Mouse (Mus musculus): ENCODE results near the gene Neu2.

DNA sequence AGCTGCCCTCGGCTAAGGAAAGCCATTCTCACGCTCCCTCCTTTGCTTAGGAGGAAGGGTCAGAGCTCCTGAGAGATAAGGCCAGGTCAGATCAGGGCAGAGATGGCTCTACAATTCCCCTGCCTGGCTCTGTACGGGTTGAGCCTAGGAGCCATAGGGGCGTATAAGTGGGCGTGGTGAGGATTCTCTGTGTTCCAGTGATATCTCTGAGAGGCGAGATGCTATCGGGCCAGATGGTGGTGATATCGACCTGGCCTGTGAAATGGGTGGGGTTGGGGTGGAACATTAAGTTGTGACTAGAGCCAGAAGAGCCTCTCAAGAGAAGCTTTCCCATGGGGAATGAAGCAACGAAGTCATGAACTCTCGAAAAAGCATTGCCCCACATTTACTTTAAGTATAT, 121.9 kb downstream of the Neu2 start:
- TF ChIP-seq CTCF (IDR thresholded peaks at IDR 0.05; ENCODE audit: insufficient read depth, low read depth, low read length) (no peak), POLR2A (IDR thresholded peaks at IDR 0.05; ENCODE audit: insufficient read depth, low read depth, low read length) (no peak)

All from olfactory bulb, adult 2 months (tissue).